Mouse (Mus musculus) forebrain, embryonic 14.5 days (tissue): ENCODE data around the gene Trappc2l. TPM values are rescaled to one million over a fixed set of nuclear protein-coding genes. Genes with fewer than 3 reads are reported as not detected.

Experiments
- ATAC-seq: fragments of 200-750 bp; cut with Nextera tagmentation; 2 replicates; pipeline ENCODE4 v1.8.0; 2017; ENCODE audit warnings: mild to moderate bottlenecking, moderate library complexity
- DNase-seq: peaks from one replicate; pipeline ENCODE4 v3.0.0-alpha.2; 2015; ENCODE audit warnings: low spot score
- H3K27ac ChIP-seq: fragments of 300-500 bp; sonication (generic); 2 replicates; pipeline ENCODE4 v1.5.1; 2014; ENCODE audit warnings: low read depth, mild to moderate bottlenecking, control low read depth, low read length, moderate library complexity
- H3K27me3 ChIP-seq: fragments of 300-500 bp; sonication (generic); replicated peaks from 2 replicates; pipeline ENCODE4 v1.6.1; 2014; ENCODE audit warnings: low read length, control low read depth, mixed read lengths; ENCODE audit not compliant: control insufficient read depth, insufficient read depth
- H3K36me3 ChIP-seq: fragments of 300-500 bp; sonication (generic); 2 replicates; pipeline ENCODE4 v1.6.1; 2014; ENCODE audit warnings: low read length, control low read depth; ENCODE audit not compliant: control insufficient read depth, insufficient read depth
- H3K4me1 ChIP-seq: fragments of 300-500 bp; sonication (generic); 2 replicates; pipeline ENCODE4 v1.6.1; 2014; ENCODE audit warnings: antibody characterized with exemption, low read length, control low read depth; ENCODE audit not compliant: control insufficient read depth, insufficient read depth
- H3K4me2 ChIP-seq: fragments of 300-500 bp; sonication (generic); 2 replicates; pipeline ENCODE4 v1.6.1; 2014; ENCODE audit warnings: mild to moderate bottlenecking, control low read depth, low read length
- H3K4me3 ChIP-seq: fragments of 300-500 bp; sonication (generic); 2 replicates; pipeline ENCODE4 v1.5.1; 2014; ENCODE audit warnings: low read depth, low read length, control low read depth
- H3K9ac ChIP-seq: fragments of 300-500 bp; sonication (generic); 2 replicates; pipeline ENCODE4 v1.6.1; 2014; ENCODE audit warnings: mild to moderate bottlenecking, low read length, control low read depth, moderate library complexity
- H3K9me3 ChIP-seq: fragments of 300-500 bp; sonication (generic); replicated peaks from 2 replicates; pipeline ENCODE4 v1.6.1; 2016; ENCODE audit warnings: low read length, control low read depth, mixed read lengths; ENCODE audit not compliant: control insufficient read depth
- whole genome bisulfite sequencing: fragments of 180-500 bp; shearing (Covaris S2); extraction: QIAGEN DNeasy Blood & Tissue Kit; methylation state at CpG from one replicate; pipeline ENCODE4 v1.1.7; 2014; 5-methylcytosine and 5-hydroxymethylcytosine counted together
- polyA plus RNA-seq: library from polyadenylated mRNA; unstranded; fragments of >200 nt; fragmentation: Nextera tagmentation; extraction: Ambion mirVana; gene quantifications from 2 replicates; pipeline ENCODE4 v1.2.1, GENCODE M21; 2014

The Trappc2l gene
- polyA plus RNA-seq = 111 and 150 TPM in 2 replicates

GRCm38 (mm10) chr8:122611295-122612133, at the start of gene Trappc2l, which contains the start of gene Galns:
Trappc2l (plus strand) TSS chr8:122611640.
Galns (minus strand) TSS chr8:122611463.
- no peaks in the 10 kb centered on the region for H3K9me3 ChIP-seq
- 1% methylated on average over 48 of the region's 57 CpGs for WGBS

GRCm38 (mm10) chr8:122564363-122565352, 46.8 kb upstream of the Trappc2l start:
- H3K4me3 ChIP-seq = no peak overlapping the region
- no peak for ATAC-seq
- DNase-seq = no peak
- no peaks in the 10 kb centered on the region for H3K36me3 ChIP-seq
- no peak overlapping the region for H3K4me2 ChIP-seq
- no peaks in the 10 kb centered on the region for H3K9me3 ChIP-seq
- H3K4me1 ChIP-seq = peaks cover 13% of the 10 kb centered on the region
- no peak overlapping the region for H3K27ac ChIP-seq
- WGBS = 89% methylated on average over 25 of the region's 25 CpGs
- no peak overlapping the region for H3K9ac ChIP-seq
- H3K27me3 ChIP-seq = no peaks in the 10 kb centered on the region

More at GRCm38 (mm10) chr8:122611295-122612133, at the start of gene Trappc2l, which contains the start of gene Galns:
- Histone ChIP-seq H3K4me3 (peak within 1 kb of the TSS; percentile 65), H3K27me3 (no peaks in the 10 kb centered on the region), H3K36me3 (0 out of 2 replicates have a peak, but pooled peaks cover 4% of the 10 kb centered on the region), H3K9ac (peak within 1 kb of the TSS; percentile 79), H3K4me1 (peaks cover 10% of the 10 kb centered on the region), H3K27ac (peak within 1 kb of the TSS; percentile 83), H3K4me2 (peak within 1 kb of the TSS; percentile 79)
- DNase-seq (peak; percentile 99), ATAC-seq (peak; percentile 98)

GRCm38 (mm10) chr8:122566766-122567165, 44.7 kb upstream of the Trappc2l start:
- DNase-seq = no peak
- WGBS = 27% methylated on average over 6 of the region's 6 CpGs
- Histone ChIP-seq H3K27me3 (no peaks in the 10 kb centered on the region), H3K4me1 (peaks cover 13% of the 10 kb centered on the region), H3K4me3 (peak overlapping the region; percentile 84), H3K36me3 (peaks cover 19% of the 10 kb centered on the region), H3K9ac (peak overlapping the region; percentile 84), H3K27ac (peak overlapping the region; percentile 82; the same call in 1 of the 2 replicates), H3K9me3 (no peaks in the 10 kb centered on the region), H3K4me2 (peak overlapping the region; percentile 89)
- no peak for ATAC-seq

- Histone ChIP-seq H3K4me3 (peak within 1 kb of the TSS; percentile 84), H3K36me3 (peaks cover 27% of the 10 kb centered on the region), H3K4me1 (peaks cover 13% of the 10 kb centered on the region), H3K9ac (peak within 1 kb of the TSS; percentile 84), H3K9me3 (no peaks in the 10 kb centered on the region), H3K27me3 (no peaks in the 10 kb centered on the region), H3K4me2 (peak within 1 kb of the TSS; percentile 89), H3K27ac (peak within 1 kb of the TSS; percentile 82)
- WGBS = under 1% methylated on average over 60 of the region's 62 CpGs
- ATAC-seq (peak; percentile 98), DNase-seq (peak; percentile 97)
Measured at GRCm38 (mm10) chr8:122567361-122568108, 43.9 kb upstream of the Trappc2l start, which contains the start of gene Cdt1. Cdt1 (plus strand) TSS chr8:122568015.

GRCm38 (mm10) chr8:122568109-122568504, 43.3 kb upstream of the Trappc2l start:
- Histone ChIP-seq H3K4me3 (peak overlapping the region; percentile 84), H3K9me3 (no peaks in the 10 kb centered on the region), H3K4me1 (peaks cover 13% of the 10 kb centered on the region), H3K27me3 (no peaks in the 10 kb centered on the region), H3K27ac (peak overlapping the region; percentile 68), H3K36me3 (peaks cover 29% of the 10 kb centered on the region), H3K4me2 (peak overlapping the region; percentile 89), H3K9ac (peak overlapping the region; percentile 84)
- DNase-seq (no peak), ATAC-seq (peak; percentile 57; the same call in 1 of the 2 replicates)
- under 1% methylated on average over 34 of the region's 34 CpGs for WGBS

GRCm38 (mm10) chr8:122568881-122569309, 42.5 kb upstream of the Trappc2l start:
- ATAC-seq = no peak
- Histone ChIP-seq H3K9me3 (no peaks in the 10 kb centered on the region), H3K4me2 (peak overlapping the region; percentile 89), H3K27me3 (no peaks in the 10 kb centered on the region), H3K9ac (peak overlapping the region; percentile 84), H3K27ac (no peak overlapping the region), H3K4me1 (peaks cover 13% of the 10 kb centered on the region), H3K36me3 (peaks cover 29% of the 10 kb centered on the region), H3K4me3 (peak overlapping the region; percentile 84)
- DNase-seq = no peak
- 8% methylated on average over 10 of the region's 10 CpGs for WGBS

GRCm38 (mm10) chr8:122569329-122569728, 42.1 kb upstream of the Trappc2l start:
- Histone ChIP-seq H3K9ac (peak overlapping the region; percentile 84), H3K4me3 (peak overlapping the region; percentile 84), H3K4me1 (peaks cover 13% of the 10 kb centered on the region), H3K4me2 (peak overlapping the region; percentile 89), H3K27ac (no peak overlapping the region), H3K27me3 (no peaks in the 10 kb centered on the region), H3K36me3 (peaks cover 32% of the 10 kb centered on the region), H3K9me3 (no peaks in the 10 kb centered on the region)
- DNase-seq (no peak), ATAC-seq (no peak)
- 69% methylated on average over 9 of the region's 9 CpGs for WGBS

- DNase-seq = no peak
- no peak for ATAC-seq
- Histone ChIP-seq H3K4me1 (peaks cover 13% of the 10 kb centered on the region), H3K4me3 (no peak overlapping the region), H3K27me3 (no peaks in the 10 kb centered on the region), H3K36me3 (peaks cover 36% of the 10 kb centered on the region), H3K9me3 (no peaks in the 10 kb centered on the region), H3K4me2 (no peak overlapping the region), H3K27ac (no peak overlapping the region), H3K9ac (no peak overlapping the region)
- WGBS = 97% methylated on average over 16 of the region's 16 CpGs
Measured at GRCm38 (mm10) chr8:122569996-122570395, 41.4 kb upstream of the Trappc2l start.
